Mouse (Mus musculus) C2C12 (cell line): Measurements from ENCODE around the gene Zfpl1. TPM values are rescaled to one million over a fixed set of nuclear protein-coding genes. Genes with fewer than 3 reads are reported as not detected.
A peak's percentile ranks its signal among the peaks of the same experiment; 100 is the strongest.
"Not testable (repeated sequence)": the region's sequence is repeated elsewhere in the genome, so short reads cannot be mapped to it uniquely, and the experiment has no call there.

Source experiments
- H3K27me3 ChIP-seq: one replicate; pipeline ENCODE4 v1.6.1; 2011; ENCODE audit not compliant: control insufficient read depth, insufficient read depth, insufficient read length
- H3K36me3 ChIP-seq: one replicate; pipeline ENCODE4 v1.6.1; 2011; ENCODE audit not compliant: control insufficient read depth, insufficient read depth
- H3K4me3 ChIP-seq: one replicate; pipeline ENCODE4 v1.5.1; 2011; ENCODE audit warnings: mild to moderate bottlenecking, control low read depth; ENCODE audit not compliant: poor library complexity, insufficient read depth, severe bottlenecking
- H3K79me2 ChIP-seq: one replicate; pipeline ENCODE4 v1.6.1; 2011; ENCODE audit not compliant: control insufficient read depth, insufficient read depth
- H3K79me3 ChIP-seq: one replicate; pipeline ENCODE4 v1.6.1; 2011; ENCODE audit warnings: low read depth, control low read depth
- H3ac ChIP-seq: one replicate; pipeline ENCODE3; 2011; ENCODE audit warnings: low read depth; ENCODE audit not compliant: control insufficient read depth, insufficient read length
- CEBPB ChIP-seq: IDR thresholded peaks from one replicate; pipeline ENCODE4 v1.6.1; 2011; ENCODE audit warnings: low read depth, mild to moderate bottlenecking, control low read depth, moderate library complexity
- CTCF ChIP-seq: IDR thresholded peaks from one replicate; pipeline ENCODE4 v1.5.1; 2011; ENCODE audit not compliant: control insufficient read depth, insufficient read depth, insufficient read length
- FOSL1 ChIP-seq: IDR thresholded peaks from one replicate; pipeline ENCODE4 v1.8.0; 2011; ENCODE audit warnings: mild to moderate bottlenecking, low read length; ENCODE audit not compliant: poor library complexity, insufficient read depth, severe bottlenecking
- MAX ChIP-seq: IDR thresholded peaks from one replicate; pipeline ENCODE4 v1.6.1; 2011; ENCODE audit warnings: mild to moderate bottlenecking, control low read depth
- MYOD1 ChIP-seq: IDR thresholded peaks from one replicate; pipeline ENCODE4 v1.6.1; 2011; ENCODE audit warnings: low read depth; ENCODE audit not compliant: control insufficient read depth, insufficient read length
- MYOG ChIP-seq: IDR thresholded peaks from one replicate; pipeline ENCODE4 v1.6.1; 2011; ENCODE audit not compliant: control insufficient read depth, insufficient read length; ENCODE audit errors: extremely low read depth
- USF1 ChIP-seq: IDR thresholded peaks from one replicate; pipeline ENCODE4 v1.6.1; 2011; ENCODE audit warnings: low read depth, mild to moderate bottlenecking, control low read depth, moderate library complexity
- long read RNA-seq, 2 experiments: library from polyadenylated mRNA; unstranded; transcript quantifications; one replicate each; pipeline ENCODE4 v2.0.0; 2019 to 2020
- polyA plus RNA-seq: library from polyadenylated mRNA; unstranded; fragments of >200 nt; fragmentation: generic; extraction: Trizol; gene quantifications from one replicate; pipeline ENCODE4 v1.2.1, GENCODE M21; 2012; ENCODE audit warnings: missing spikeins

Zfpl1 gene
- polyA plus RNA-seq, result 59.7 TPM
- long read RNA-seq, experiment 1, transcript Zfpl1-208 (8 exons, 922 nt), result major isoform, 39 of 68 reads
- long read RNA-seq, experiment 1, transcript Zfpl1-201 (8 exons, 1,287 nt), result minor isoform, 18 of 68 reads
- long read RNA-seq, experiment 1, partial matches to known transcripts, result 0 of 68 reads
- long read RNA-seq, experiment 1, other reads (novel, unspliced or antisense), result 11 of 68 reads
- long read RNA-seq, experiment 2, transcript Zfpl1-208 (8 exons, 922 nt), result major isoform, 30 of 57 reads
- long read RNA-seq, experiment 2, transcript Zfpl1-201 (8 exons, 1,287 nt), result minor isoform, 16 of 57 reads
- long read RNA-seq, experiment 2, partial matches to known transcripts, result 3 of 57 reads
- long read RNA-seq, experiment 2, other reads (novel, unspliced or antisense), result 8 of 57 reads

DNA sequence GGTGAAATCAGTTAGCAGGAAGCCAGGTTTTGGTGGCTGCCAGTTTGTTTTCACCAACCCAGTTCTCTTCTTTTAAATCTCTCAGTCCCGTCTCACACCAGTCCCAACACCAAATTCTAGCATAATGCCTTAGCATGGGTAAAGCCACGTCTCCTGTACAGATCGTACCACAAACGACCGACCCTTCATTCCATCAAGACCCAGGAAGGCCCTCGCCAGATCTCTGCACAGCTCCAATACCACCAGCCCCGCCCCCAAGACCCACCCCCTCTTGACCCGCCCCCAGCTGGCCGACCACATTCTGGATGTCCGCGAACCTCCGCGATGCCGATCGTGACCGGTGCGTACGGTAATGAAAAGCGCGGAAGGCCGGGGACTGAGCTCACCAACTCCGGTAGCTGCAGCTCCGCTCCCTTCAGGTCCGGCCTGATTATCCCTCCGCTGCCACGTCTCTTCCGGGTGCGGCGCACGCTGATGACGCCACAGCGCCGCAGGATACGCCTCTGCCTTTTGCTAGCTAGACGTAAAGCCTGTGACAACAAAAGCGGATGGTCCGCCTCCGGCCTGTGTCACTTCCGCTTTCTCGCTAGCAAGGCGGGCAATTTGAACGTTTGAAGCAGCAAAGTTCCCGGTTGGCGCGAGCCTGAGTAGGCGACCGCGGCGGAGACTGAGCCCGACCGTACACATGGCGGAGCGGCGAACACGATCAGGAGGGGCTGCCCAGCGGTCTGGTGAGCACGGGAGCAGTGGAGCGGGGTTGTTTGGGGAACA, at the start of gene Zfpl1, which contains the start of gene Cdca5:
Zfpl1 (minus strand) TSS at position 479 of the 771 bp plus-strand sequence.
Cdca5 (plus strand) TSS at position 506 of the 771 bp plus-strand sequence.
- peak within 1 kb of the TSS; percentile 98 for H3K4me3 ChIP-seq
- H3K79me3 ChIP-seq, result peaks cover 36% of the 10 kb centered on the region
- peaks cover 49% of the 10 kb centered on the region for H3K36me3 ChIP-seq
- H3K27me3 ChIP-seq, result no peaks in the 10 kb centered on the region
- peak within 1 kb of the TSS; percentile 96 for H3ac ChIP-seq
- TF ChIP-seq MAX, result peak; percentile 60
- no peak for TF ChIP-seq MYOD1
- H3K79me2 ChIP-seq, result peaks cover 70% of the 10 kb centered on the region

DNA sequence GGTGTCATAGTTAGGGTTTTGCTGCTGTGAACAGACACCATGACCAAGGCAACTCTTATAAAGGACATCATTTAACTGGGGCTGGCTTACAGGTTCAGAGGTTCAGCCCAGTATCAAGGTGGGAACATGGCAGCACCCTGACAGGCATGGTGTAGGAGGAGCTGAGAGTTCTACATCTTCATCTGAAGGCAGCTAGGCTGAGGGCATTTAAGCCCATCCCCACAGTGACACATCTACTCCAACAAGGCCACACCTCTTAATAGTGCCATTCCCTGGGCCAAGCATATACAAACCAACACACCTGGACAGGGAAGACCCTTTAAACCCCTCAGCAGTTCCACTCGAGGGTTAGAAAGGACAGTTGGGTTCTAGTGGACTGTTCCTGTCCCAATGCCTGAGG, 48.4 kb upstream of the Zfpl1 start:
- H3K36me3 ChIP-seq, H3K79me2 ChIP-seq, H3K4me3 ChIP-seq, H3K27me3 ChIP-seq, H3ac ChIP-seq, H3K79me3 ChIP-seq: not testable (repeated sequence)

DNA sequence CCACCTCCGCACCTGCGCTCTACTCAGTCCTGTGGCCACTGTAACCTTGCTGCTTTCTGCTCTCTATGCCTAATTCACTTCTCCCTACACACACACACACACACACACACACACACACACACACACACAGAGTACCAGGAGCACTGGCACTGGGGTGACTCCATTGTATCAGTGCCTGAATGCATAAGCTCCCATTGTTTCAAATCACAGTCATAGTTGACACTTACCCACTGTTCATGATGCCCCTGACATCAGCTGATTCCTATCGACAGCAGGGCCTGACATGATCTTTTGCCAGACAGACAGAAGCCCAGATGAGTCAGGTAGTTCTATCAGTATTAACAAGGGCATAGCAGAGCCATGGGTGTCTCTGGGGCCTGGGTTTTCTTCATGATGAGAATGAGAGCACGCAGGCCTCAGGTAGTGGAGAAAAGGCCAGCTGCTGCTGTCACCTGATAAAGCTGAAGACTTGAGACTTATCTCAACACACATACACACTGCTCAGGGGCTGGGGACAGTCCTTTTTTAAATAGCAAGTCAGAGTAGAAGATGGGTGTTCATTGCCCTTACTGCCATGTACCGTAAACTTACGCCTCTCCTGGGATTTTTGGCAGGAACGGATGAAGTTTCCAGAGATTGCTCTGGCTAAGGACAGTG, 47.5 kb upstream of the Zfpl1 start:
- Histone ChIP-seq H3K4me3 (no peak overlapping the region), H3K27me3 (no peaks in the 10 kb centered on the region), H3K79me3 (no peaks in the 10 kb centered on the region), H3K79me2 (no peaks in the 10 kb centered on the region), H3K36me3 (peaks cover 9% of the 10 kb centered on the region), H3ac (no peak overlapping the region)
- TF ChIP-seq CEBPB (no peak), MAX (no peak), CTCF (no peak), FOSL1 (no peak), USF1 (no peak), MYOD1 (no peak), MYOG (no peak)

DNA sequence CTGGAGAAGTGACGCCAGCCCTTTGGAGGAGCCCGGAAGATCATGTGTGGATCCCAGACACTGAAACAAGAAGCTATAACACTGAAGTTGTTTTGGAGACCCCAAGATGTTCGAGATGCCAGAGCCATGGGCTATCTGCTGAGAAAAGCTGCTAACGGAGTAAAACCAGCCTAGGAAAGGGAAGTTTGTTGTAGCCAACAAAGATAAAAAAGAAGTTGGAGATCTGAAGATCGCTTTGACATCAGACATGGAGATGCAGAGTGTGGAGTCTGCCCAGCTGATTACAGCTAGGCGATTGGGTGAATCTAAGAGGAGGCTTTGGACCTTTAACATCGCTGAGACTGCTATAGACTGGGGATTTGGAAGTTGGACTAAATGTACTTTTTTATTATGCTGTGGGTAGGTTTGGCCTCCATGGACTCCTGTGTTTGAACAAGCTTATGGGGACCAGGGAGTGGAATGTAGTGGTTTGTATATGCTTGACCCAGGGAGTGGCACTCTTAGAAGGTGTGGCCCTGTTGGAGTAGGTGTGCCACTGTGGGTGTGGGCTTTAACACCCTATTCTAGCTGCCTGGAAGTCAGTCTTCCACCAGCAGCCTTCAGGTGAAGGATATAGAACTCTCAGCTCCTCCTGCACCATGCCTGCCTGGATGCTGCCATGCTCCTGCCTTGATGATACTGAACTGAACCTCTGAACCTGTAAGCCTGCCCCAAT, 45.8 kb upstream of the Zfpl1 start:
- not testable (repeated sequence) for H3K4me3 ChIP-seq, H3K36me3 ChIP-seq, H3K79me3 ChIP-seq, H3ac ChIP-seq, H3K79me2 ChIP-seq, H3K27me3 ChIP-seq

DNA sequence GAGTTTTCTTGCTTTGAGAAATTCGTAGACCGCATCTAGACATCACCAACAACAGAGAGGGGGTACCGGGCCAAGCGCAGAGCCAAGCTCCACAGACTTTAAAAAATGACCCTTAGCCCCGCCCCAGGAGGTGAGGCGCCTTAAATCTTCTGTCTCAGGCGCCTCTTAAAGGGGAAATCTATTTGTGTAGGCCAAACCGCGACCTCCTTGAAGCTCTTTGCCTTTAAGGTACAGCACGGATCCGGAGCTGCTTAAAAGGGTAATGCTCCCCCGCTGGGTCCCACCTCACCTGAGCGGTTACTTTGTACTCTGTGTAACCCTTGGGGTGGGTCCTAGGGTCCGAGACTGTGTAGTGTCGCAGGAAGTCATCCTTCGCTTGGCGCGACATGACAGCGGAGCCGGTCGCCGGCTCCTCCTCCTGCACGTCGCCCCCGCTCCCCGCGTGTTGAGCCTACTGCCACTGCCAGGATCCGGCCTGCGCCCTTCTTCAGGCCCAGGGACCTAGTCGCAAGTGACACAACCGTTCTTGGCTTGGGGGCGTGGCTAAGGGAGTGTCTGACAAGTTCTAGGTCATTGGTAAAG, 43.1 kb upstream of the Zfpl1 start, which contains the start of gene Snx15:
Snx15 (minus strand) TSS at position 545 of the 582 bp plus-strand sequence.
- Histone ChIP-seq H3K4me3 (peak within 1 kb of the TSS; percentile 41), H3K79me2 (no peaks in the 10 kb centered on the region), H3K27me3 (no peaks in the 10 kb centered on the region), H3K36me3 (peaks cover 8% of the 10 kb centered on the region), H3ac (peak within 1 kb of the TSS; percentile 58), H3K79me3 (no peaks in the 10 kb centered on the region)
- no peak for TF ChIP-seq CEBPB
- TF ChIP-seq USF1, result no peak
- peak; percentile 82 for TF ChIP-seq MAX
- no peak for TF ChIP-seq MYOG
